Mouse (Mus musculus) mesoderm, embryonic 11.5 days (tissue): Measurements from ENCODE around the gene Nfam1.

ENCODE experiments used
- DNase-seq: peaks from one replicate; pipeline ENCODE4 v3.0.0-alpha.2; 2012; ENCODE audit warnings: low read depth, low spot score

The Nfam1 gene

DNA sequence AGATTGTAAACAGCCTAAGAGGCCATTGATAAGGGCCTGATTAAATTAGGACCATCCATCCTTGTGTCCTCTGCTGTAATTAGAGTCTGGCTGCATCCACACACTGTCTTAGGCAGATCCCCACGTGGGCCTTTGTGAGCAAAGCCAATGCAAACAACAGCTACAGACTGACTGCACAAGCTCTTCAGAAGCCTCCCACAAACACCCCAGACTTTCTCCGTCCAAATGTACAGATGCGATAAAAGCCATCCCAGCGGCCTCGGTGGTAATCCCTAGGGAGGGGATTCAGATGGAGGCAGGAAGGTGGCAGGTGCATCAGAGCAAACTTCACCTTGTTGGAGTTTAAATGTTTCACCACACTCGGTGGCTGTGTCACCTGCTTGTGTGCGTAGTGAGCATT lies 37.9 kb downstream of the Nfam1 start:
- DNase-seq, result no peak

DNA sequence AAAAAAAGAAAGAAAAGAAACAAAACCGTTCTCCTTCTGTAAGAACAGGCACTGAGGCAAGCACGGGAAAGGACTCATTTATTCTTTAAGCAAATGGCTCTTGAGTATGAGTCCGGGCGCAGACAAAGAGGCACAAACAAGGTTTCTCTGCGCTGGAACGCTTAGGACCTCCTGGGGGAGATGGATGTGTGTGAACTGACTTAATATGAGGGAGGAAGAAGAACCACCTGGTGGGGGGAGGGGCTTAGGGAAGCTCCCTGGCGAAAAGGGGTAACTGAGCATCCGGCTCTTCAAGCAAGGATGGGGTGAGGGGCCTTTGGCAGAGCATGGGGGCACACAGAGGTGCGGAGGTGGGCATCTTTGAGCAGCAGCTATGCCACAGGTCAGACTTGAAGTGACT lies 40.2 kb downstream of the Nfam1 start:
- no peak for DNase-seq

DNA sequence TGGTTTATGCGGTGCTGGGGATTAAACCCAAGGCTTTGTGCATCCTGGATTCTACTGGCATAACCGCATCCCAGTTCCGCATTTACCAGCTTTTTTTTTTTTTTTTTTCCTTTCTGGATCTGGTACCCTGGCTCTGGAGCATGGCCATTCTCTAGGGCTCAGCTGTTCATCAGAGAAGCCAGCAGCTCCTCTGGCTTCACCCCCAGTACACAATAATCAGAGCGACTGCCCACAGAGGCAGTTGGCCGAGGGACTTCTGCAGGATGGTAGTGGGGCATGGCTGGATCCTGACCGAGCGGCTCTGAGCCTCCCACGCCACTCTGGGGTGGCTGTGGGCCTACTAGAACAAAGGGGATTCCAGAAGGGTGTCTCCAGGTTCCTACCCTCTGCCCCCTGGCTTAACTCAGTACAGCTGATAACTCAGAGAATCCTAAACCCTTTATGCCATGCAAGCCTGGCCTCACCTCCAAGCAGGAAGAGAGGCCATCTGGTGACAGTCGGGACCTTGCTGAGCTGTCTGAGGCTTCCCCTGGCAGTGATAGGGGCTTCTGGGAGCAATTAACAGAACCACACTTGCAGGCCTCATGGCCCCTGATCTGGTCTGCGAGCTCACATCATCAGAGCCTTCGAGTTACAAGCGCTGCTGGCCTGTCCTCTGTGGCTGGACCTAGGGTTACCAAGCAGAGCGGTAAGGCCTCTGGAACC lies 40.9 kb downstream of the Nfam1 start:
- no peak for DNase-seq

DNA sequence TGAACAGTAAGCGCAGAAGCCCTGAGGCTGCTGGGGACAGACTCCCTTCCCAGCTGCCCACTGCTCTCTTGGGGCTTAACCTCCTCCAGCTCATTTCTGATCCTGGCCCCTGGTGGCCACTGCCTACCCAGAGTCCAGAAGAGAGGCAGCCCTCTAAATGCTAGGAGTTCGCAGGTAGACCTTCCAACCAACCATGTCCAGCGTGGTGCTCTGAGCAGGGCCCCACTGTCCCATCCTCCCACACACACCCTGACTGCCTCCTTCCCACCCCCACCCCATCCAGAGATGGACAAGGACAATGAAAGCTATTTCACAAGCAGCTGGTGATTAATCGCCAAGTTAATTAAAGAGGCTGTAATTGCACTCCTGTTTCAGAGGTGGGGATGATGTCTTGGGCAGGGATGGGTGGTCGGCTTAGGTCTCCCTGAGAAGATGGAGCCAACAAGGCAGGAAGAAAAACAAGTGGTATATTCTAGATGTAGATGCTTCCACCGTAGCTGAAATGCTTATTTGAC lies 43.9 kb downstream of the Nfam1 start:
- DNase-seq, result no peak

DNA sequence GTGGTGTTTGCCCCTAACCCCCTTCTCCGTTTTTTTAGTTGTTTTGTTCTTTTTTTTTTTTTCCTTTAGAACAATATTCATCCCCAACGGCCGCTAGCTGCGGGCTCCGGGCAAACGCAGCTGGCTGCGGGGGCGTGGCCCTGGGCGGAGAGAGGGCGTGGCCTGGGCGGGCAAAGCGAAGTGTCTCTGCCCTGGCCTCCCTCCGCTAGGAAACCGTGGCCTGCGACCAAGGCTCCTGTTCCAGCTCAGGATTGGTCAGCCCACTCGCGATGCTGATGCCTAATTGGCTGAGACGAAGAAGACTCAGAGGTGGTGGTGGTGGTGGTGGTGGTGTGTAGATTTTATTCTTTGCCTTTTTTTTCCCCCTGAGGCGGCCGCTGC lies 45.4 kb downstream of the Nfam1 start, which contains the start of gene Tcf20:
Gene Tcf20 (minus strand): TSS at position 141 of the 381 bp plus-strand sequence.
- DNase-seq, result peak; percentile 93

DNA sequence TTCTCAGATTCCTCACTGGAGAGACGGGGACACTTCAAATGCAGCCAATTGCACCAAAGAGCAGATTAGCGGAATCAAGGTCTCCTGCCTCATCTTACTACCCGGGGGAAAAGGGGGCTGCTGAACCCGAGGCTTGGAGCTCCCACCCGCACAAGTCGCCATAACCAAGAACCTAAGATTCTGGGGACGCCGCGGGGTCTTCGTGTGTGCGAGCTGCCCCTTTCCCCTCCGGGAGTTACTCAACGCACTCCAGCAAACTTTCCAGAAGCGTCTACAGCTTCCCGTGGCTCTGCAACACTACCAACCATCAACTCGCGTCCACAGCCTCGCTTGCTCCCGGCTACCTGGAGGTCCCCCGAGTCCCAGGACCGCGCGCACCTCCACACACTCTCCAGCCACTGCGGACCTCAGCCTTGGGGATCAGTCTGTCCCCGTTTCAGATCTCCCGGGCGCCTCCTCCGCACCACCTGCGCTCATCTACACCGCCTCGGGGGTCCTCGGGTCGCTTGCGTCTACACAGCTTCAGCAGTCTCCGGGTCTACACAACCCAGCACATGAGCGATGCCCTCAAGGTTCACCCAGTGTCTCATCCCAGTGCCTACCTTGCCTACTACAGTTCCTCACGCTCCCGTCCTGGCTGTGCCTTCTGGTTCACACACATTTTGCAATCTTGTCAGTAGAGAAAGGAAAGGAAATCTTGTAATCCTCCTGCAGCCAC lies 45.9 kb downstream of the Nfam1 start:
- DNase-seq, result no peak

DNA sequence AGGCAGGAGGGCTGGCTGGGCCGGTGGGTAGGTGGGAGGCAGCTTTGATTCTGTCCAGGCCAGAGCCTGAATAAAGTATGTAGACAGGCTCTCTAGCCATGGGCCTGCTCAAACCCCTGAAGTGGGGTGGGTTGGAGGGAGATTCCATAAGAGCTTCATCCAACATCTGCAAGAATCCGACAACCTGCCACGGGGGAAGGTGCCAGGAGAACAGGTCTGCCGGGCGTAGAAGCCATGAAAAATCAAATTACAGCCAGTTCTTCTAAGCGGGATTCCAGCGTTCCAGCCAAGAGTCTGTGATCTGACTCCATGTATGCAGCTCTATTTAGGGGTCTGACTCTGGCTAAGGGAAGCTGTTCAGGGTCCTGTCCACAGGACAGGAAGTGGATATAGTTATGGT lies 48.5 kb downstream of the Nfam1 start:
- no peak for DNase-seq

DNA sequence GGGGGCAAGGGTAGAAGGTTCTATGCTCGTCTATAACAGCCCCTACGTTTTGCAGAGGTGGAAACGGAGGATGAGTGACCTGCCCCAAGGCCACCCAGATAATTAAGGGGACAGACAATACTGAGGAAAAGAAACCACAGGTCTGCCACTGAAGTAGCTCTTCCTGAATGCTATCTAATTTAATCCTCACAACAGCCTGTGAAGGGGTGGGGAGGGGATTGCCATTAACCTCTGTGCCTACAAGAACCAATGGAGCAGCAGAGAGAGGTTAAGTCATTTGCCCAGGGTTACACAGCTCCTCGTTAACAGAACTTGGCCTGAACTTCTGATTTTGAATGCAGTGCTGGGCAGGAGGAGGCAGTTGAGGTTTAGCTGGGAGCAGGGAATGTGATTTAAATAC lies 49.0 kb downstream of the Nfam1 start:
- DNase-seq, result no peak

DNA sequence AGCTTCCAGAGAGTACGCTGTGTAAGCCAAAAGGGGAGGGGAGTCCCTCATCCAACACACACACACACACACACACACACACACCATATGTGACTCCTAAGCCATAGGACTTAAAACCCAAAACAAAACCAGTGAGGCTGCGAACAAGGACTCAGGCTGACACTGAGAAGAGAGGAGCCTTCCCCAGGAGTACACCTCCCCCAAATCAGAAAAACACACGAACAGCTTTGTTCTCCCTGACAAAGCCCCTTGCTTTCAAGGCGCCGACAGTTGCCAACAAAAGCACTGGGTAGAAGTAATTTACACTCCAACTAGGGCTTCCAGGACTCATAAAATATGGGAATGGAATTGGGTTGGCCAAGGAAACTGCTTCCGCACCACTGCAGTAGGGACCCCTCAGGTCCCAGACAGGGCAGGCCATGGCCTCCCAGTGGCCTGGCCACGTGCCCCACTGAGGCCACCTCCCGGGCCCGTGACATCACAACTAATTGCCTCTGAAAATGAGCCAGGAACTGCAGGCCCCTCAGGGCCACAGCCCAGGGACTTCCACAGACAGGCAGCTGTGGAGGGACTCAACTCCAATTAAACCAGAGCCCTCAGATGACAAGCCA lies 49.6 kb downstream of the Nfam1 start:
- DNase-seq, result peak; percentile 73

DNA sequence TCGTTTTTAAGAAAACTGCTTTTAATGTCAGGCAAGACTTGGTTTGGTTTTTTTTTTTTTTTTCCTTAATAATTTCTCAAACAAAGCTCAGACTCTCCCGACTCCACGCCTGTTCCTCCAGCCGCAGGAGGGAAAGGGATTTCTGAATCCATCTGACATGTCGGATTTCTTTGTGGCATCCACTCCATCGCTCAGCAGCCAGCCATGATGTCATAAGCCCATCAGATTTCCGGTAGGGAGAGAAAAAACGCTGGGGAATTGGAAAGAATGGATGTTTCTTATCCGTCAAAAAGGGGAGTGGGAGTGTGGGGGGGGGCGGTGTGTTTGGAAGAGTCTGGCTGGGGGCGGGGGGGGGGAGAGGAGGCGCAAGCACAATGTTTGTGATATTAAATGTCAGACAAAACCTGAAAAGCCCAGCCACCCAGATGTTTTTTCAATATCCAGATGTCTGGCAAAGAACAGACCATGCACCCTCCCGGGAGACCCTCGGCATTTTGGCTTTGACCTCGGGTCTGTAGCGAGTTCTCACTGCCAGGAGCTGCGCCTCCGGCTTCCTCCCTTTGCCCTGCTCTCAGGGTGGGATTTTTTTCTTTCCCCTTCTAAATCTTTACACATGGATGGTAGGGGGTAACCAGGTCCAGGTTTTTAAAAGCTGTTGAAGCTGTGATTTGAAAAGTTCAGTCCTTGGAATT lies 50.2 kb downstream of the Nfam1 start:
- DNase-seq, result peak; percentile 78

DNA sequence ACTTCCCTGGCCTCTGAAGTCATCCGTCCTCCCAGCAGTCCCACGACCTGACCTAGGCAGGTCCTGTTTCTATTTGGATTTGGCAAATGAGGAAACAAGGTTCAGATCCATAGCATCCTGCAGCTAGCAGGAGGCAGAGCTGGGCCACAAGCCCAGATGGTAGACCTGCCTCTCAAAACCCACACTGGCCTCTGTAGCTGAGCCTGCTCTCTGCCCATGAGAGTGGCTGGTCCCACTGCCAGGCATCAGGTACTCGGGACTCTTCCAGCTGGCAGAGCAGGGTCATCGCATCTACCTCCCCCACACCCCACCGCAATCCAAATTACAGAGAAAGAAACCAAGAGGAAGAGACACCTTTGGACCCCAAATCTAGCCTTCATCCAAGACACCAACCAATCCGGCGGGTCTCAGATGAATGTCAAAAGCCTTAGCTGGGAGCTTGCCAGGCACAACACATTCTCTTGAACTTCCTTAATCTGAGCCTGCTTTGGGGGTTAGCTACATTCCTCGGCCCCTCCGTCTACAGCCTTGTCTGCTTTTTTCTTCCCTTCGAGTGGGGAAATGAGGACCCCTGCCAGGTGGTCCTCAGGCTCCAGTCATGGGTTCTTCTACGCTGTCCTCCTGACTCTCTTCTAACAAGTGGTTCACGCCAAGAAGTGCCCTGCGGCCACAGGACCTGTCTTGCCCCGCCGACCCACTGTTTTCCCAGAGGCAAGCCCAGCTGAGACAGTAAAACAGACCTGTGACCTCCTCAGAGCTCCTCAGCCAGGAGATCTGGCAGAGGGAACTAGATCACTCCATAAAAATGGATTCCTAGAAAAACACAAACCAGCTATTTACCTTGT lies 51.2 kb downstream of the Nfam1 start:
- no peak for DNase-seq

DNA sequence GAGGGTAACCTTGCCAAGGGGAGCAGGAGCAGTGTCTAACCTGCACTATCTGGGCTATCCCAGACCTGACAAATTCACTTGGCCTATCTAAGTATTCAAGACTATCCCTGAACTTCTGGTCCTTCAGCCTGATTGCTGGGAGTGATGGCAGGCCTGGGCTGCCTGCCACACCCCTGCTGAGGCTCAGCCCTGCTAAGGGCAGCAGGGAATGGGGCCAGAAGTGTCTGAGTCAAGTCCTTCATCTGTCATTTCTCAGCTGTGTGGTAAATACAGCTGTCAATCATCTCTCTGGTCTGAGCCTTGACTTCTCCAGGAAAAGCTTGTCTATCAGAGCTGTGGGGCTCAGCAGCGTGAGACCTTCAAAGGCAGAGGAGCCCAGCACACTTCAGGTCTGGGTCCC lies 53.6 kb downstream of the Nfam1 start:
- DNase-seq, result no peak

DNA sequence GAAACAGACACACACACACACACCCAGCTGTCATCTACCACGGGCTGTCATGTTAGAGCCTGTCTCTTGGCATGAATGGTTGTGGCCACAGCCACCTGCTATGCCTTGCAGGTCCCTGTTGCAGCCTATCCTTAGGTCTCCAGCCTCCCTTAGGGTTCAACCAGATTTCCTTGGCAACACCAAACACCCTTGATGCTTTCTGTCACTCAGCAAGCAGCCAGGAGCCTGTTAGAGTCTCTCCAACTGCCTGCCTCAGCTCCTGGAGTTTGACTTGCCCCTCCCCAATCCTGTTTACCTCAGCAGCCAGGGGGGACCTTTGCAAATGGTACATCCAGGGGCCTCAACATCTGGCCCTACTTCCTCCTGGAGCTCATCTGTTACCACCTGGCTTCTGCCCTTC lies 58.6 kb downstream of the Nfam1 start:
- no peak for DNase-seq

DNA sequence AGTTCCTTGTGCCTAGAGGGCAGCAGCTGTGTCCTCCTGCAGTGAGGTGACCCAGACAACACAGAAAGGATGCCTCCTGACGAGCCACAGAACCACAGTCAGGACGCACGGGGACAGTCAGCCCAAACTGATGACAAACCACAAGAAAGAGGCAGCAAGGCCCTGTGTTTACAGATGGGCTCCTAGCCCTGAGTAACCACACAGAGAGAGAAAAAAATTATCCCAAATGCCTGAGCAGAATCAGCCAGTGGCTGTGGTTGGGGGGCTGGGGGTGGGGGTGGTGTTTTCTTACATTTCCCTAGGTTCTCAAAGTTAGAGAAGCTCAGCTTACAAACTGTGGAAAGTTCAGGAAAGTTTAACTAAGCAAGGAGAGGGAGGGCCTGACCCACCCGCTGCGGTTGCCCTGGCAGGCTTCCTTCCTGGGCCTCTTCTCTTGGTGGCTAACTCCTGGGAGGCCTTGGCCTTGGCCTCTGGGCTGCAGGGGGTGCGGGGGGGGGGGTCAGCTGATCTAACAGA lies 63.8 kb downstream of the Nfam1 start:
- no peak for DNase-seq

DNA sequence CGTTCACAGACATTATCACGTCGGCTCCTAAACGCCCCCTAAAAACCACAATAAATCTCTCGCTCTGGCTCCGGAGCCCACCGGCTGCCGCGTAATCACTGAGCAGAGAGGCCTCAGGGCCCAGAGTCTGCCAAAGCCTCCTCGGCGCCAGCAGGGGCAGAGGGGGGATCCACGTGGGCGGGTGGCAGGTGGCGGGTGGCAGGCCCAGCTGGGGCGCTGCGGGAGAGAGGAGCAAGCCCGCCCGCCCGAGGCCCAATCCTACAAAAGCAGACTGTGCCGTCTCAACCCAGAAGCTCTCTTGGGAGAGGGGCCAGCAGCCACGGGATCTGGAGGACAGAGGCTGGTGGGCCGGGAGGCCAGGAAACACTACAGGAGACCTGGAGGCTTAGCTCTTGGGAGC lies 64.7 kb downstream of the Nfam1 start:
- peak; percentile 71 for DNase-seq

DNA sequence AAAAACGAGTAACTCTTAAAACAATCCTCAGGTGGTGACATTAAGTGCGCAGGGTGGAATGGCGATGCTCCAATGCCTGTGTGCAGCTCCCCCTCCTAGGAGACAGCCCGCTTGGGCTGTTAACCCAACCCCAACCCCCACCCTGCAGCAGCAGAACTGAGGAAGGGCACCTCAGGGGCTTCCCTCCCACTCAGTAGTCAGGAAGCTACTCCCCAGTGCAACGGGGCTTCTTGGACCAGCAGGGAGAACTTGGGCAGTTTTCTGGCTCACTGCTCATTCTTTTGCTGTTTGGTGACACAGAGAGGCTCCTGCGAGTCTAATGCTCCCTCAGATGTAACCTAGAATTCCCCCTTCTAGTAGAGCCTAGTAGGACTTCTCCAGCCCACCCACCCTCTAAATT lies 65.2 kb downstream of the Nfam1 start:
- DNase-seq, result no peak

DNA sequence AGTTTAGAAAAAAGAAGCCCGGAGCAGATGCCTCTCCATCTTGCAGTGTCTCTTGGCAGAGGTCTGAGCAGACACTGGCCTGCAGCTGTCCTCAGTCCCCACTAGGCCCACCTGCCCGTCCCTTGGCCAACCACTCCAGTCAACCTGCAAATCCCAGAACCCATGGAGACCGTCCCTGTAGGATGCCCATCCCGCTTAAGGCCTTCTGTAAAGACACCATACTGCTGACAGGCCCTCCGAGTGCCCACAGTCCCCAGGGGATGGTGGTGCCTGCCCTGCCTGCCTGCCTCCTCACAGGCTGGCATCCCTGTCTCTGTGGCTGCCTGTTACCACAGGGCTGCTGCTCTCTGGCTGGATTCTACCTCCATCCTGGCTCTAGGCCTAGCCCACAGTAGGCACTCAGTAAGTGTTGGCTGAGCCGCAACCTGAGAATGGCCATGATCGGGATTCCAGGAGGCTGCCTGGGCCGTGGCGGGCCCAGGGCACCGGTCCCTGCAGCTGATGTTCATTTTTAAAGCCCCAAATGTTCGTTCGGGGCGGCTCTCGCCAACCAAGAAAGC lies 68.8 kb downstream of the Nfam1 start:
- DNase-seq, result no peak

DNA sequence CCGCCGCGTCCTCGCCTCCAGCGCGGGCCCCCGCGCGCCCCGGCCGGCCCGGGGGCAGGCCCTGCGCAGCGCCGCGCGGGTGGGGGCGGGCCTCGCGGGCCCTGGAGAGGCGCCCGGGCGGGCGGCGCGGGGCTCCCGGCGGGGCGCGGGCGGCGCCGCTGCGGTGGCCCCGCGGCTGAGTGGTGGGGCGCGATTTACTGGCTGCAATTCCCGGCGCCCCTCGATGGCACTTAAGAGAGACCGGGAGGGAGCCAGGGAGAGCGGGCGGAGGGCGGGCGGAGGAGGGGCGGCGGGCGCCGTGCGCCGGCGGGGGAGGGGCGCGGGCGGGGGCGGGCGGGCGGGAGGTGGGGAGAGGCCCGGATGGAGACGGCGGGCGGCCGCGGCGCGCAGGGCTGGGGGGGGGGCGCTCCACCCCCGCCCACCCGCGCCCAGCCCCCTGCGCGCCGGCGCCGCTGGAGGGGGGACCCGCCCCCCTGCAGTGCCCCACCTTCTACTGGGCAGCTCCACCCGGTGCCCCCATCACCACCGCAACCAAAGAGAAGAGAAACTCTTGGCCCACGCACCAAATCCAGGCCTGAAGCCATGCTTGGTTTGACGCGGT lies 69.5 kb downstream of the Nfam1 start:
- DNase-seq, result no peak

DNA sequence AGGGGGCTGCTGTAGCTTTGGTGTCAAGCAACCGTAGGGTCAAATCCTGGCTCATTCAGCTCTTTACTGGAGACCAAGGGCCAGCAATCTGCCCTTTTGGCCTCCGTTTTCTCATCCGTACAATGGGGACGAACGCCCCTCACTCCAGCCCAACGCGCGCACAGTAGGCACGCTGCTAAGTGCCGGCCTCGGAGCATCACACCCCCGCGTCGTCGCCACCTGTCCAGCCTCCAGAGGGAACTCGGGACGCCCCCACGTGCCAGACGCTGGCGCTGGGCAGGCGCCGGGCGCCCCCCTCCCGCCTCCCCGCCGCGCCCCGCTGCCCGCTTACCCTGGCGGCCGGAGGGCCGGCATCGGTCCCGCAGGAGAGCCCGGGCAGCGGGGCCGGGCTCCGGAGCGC lies 70.0 kb downstream of the Nfam1 start:
- no peak for DNase-seq

DNA sequence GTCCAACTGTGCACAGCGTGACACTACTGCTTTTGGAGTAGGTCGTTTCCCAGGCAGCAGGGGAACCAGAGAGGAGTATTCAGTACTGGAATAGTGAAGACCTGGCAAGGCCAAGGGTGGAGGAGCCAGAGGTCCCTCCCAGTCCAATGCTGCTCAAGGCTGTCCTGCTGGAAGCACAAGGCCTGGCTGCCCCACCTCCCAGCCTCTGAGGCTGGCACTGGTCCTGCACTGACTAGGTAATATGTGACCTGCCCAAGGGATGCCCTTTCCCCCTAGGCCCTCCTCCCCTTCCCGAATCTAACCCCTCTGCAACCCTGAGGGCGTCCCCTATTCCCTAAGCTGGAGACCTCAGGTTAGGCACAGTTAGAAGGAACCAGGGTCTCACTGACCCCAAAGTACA lies 70.6 kb downstream of the Nfam1 start:
- no peak for DNase-seq
